Mouse (Mus musculus) cerebellum, adult 2 months (tissue): ENCODE results near the gene Elf3. TPM values are rescaled to one million over a fixed set of nuclear protein-coding genes. Genes with fewer than 3 reads are reported as not detected.
"Not testable (repeated sequence)": the region's sequence is repeated elsewhere in the genome, so short reads cannot be mapped to it uniquely, and the experiment has no call there.

Experiments used
- DNase-seq, 2 experiments: peaks; one replicate each; pipeline ENCODE4 v3.0.0; 2021
- H3K27ac ChIP-seq: fragments of 200-500 bp; 2 replicates; pipeline ENCODE4 v1.5.1; 2012; ENCODE audit warnings: low read length, control low read depth, inconsistent platforms; ENCODE audit not compliant: insufficient read depth
- H3K27me3 ChIP-seq: fragments of 200-500 bp; 2 replicates; pipeline ENCODE4 v1.6.1; 2012; ENCODE audit warnings: inconsistent platforms, mild to moderate bottlenecking, low read length, moderate library complexity; ENCODE audit not compliant: control insufficient read depth, insufficient read depth
- H3K4me1 ChIP-seq: fragments of 200-500 bp; 2 replicates; pipeline ENCODE4 v1.6.1; 2011; ENCODE audit warnings: low read length; ENCODE audit not compliant: control insufficient read depth, insufficient read depth
- H3K4me3 ChIP-seq: fragments of 200-500 bp; replicated peaks from 2 replicates; pipeline ENCODE3; 2011; ENCODE audit warnings: mild to moderate bottlenecking, low read depth, low read length, control low read depth; ENCODE audit not compliant: insufficient read depth
- CTCF ChIP-seq: fragments of 200-500 bp; IDR thresholded peaks from 2 replicates; pipeline ENCODE4 v1.5.1; 2011; ENCODE audit warnings: low read depth, mild to moderate bottlenecking, control low read depth, low read length, moderate library complexity, borderline replicate concordance; ENCODE audit not compliant: insufficient read depth
- POLR2A ChIP-seq: fragments of 200-500 bp; IDR thresholded peaks from 2 replicates; pipeline ENCODE4 v1.6.1; 2011; ENCODE audit warnings: low read length, control low read depth, borderline replicate concordance; ENCODE audit not compliant: insufficient read depth
- WGBS: fragments of 180-500 bp; shearing (Covaris S2); methylation state at CpG from one replicate; pipeline ENCODE4 v1.1.7; 2018; 5-methylcytosine and 5-hydroxymethylcytosine counted together
- polyA plus RNA-seq: library from polyadenylated mRNA; depleted of rRNA; stranded (reverse); fragments of >200 nt; gene quantifications from 2 replicates; pipeline ENCODE4 v1.2.3, GENCODE M21; 2012

Elf3 gene
- polyA plus RNA-seq, 1 experiment, result 0.34 TPM

GRCm38 (mm10) chr1:135233961-135234360 lies 24.4 kb downstream of the Elf3 start:
- 88% methylated on average over 6 of the region's 6 CpGs for WGBS
- DNase-seq, result no peak
- Histone ChIP-seq H3K27ac (no peak overlapping the region), H3K4me1 (no peaks in the 10 kb centered on the region), H3K4me3 (no peak overlapping the region), H3K27me3 (no peaks in the 10 kb centered on the region)
- TF ChIP-seq CTCF (no peak), POLR2A (no peak)

- WGBS, result 82% methylated on average over 20 of the region's 20 CpGs
- not testable (repeated sequence) for H3K27ac ChIP-seq, DNase-seq, H3K27me3 ChIP-seq, H3K4me1 ChIP-seq, H3K4me3 ChIP-seq
Observed at GRCm38 (mm10) chr1:135231878-135232277, 26.5 kb downstream of the Elf3 start.

GRCm38 (mm10) chr1:135227339-135227950 lies 30.9 kb downstream of the Elf3 start:
- Histone ChIP-seq H3K27ac (no peak overlapping the region), H3K4me1 (peaks cover 8% of the 10 kb centered on the region), H3K27me3 (no peaks in the 10 kb centered on the region), H3K4me3 (no peak overlapping the region)
- peak in 1 of 2 experiments; percentile 35 for DNase-seq
- 48% methylated on average over 13 of the region's 13 CpGs for WGBS
- TF ChIP-seq POLR2A, result no peak
- TF ChIP-seq CTCF, result no peak

GRCm38 (mm10) chr1:135224981-135225604 lies 33.3 kb downstream of the Elf3 start:
- Histone ChIP-seq H3K4me3 (no peak overlapping the region), H3K4me1 (peaks cover 8% of the 10 kb centered on the region), H3K27ac (no peak overlapping the region), H3K27me3 (no peaks in the 10 kb centered on the region)
- no peak for DNase-seq
- 75% methylated on average over 6 of the region's 6 CpGs for WGBS
- TF ChIP-seq CTCF (no peak), POLR2A (no peak)

DNA sequence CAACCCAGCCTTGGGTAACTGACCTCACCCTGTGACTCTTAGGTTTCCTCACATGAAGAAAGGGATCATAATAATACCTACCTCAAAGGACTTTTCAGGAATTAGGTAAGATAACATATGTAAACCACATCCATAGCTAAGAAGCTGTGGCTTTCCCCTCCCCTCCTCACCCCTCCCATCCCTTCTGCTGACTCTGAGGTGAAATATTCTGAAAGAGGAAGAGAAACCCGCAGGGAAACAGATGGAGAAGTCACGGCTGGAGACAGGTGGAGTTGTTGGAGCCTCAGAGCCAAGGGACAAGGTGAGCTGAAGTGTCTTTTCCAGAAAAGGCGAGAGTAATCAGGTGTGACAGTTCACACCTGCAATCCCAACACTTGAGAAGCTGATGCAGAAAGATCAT lies 34.2 kb downstream of the Elf3 start:
- H3K4me3 ChIP-seq, result no peak overlapping the region
- WGBS, result 10% methylated on average over 3 of the region's 3 CpGs
- peak; percentile 31 to 59 for DNase-seq
- peaks cover 8% of the 10 kb centered on the region for H3K4me1 ChIP-seq
- H3K27me3 ChIP-seq, result no peaks in the 10 kb centered on the region
- no peak overlapping the region for H3K27ac ChIP-seq
- TF ChIP-seq CTCF, result no peak
- TF ChIP-seq POLR2A, result no peak

- Histone ChIP-seq H3K4me1 (no peaks in the 10 kb centered on the region), H3K4me3 (no peak overlapping the region), H3K27me3 (no peaks in the 10 kb centered on the region), H3K27ac (no peak overlapping the region)
- 66% methylated on average over 13 of the region's 13 CpGs for WGBS
- DNase-seq, result no peak
- TF ChIP-seq CTCF (no peak), POLR2A (no peak)
Observed at GRCm38 (mm10) chr1:135217607-135218233, 40.6 kb downstream of the Elf3 start.

DNA sequence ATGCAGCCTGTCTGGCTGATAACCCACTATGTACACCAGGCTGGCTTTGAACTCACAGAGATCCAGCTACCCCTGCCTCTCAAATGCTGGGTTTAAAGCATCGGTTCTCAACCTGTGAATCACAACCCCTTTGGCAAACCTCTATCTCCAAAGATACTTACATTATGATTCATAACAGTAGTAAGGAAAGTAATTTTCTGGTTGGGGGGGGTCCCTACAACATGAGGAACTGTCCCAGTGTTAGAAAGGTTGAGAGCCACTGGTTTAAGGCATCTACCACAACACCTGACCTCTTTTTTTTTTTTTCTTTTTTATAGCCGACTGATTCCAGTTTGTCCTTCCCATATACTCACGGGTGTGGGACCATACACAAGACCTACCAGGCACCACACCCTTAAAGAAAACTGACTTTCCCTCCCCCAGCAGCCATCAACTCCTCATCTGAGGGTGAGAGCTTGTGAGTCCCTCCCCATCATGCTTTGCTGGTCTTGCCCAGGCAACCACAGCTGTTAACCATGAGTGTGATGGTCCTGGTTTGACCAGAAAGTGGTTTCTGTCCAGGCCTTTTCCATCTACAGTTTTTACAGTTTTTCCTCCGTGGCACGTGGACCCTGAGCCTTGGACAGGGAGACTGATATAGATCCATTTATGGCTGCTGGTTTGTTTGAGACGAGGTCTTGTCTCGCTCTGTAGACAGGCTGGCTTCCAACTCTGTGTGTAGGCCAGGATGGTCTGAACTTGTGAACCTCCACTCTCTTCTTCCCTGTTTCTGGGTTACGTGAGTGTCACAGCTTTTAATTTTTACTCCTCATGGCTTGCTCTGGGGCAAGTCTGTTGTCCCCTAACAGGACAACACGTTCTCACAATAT lies 44.4 kb downstream of the Elf3 start:
- Histone ChIP-seq H3K4me3 (no peak overlapping the region), H3K27me3 (no peaks in the 10 kb centered on the region), H3K27ac (no peak overlapping the region), H3K4me1 (no peaks in the 10 kb centered on the region)
- no peak for DNase-seq
- WGBS, result 90% methylated on average over 9 of the region's 9 CpGs
- TF ChIP-seq CTCF, result no peak
- no peak for TF ChIP-seq POLR2A
